Mouse (Mus musculus) stomach, postnatal 0 days (tissue): Measurements from ENCODE around the gene Pcp4l1.

Experiments
- CTCF ChIP-seq: IDR thresholded peaks from 2 replicates; pipeline ENCODE4 v1.5.1; 2016; ENCODE audit warnings: antibody characterized with exemption, low read depth, mild to moderate bottlenecking, moderate library complexity
- EP300 ChIP-seq: optimal IDR thresholded peaks from 2 replicates; pipeline ENCODE3; 2016; ENCODE audit warnings: antibody characterized with exemption

GRCm38 (mm10) chr1:171184314-171184713 lies 11.8 kb downstream of the Pcp4l1 start:
- TF ChIP-seq CTCF (peak; percentile 60), EP300 (no peak)
